In the genomic region with DNA sequence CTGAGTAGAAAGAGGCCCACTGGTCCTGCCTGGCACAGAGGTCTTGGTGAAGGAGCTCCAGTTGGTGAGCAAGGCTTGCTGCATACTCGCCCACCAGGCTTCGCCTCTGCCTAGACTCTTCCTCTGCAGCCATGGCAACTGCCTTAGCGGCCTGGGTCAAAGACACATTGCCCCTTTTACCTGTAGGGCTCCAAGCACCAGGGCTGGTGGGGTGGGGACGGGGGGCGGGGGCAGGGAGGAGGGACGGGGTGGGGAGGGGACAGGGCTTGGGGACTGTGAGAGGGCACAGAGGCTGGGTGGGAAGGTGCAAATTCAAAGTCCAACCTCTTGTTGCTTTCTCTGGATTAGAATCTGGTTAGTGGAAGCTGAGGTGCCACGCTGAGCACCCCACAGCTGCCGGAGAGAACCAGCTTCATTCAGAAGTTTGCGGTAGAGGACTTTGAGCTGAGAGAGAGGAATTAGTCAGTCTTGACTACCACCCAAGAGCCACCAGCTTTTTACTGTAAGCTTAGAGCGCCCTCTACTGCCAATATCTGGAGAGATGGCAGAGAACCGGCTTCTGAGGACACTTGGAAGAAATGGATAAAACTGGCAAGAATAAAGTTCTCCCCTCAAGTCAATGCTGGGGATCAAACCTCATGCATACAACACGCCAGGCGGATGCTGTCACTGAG, we compare ENCODE assay signal across 8 mouse cellular contexts. TPM values are rescaled to one million over a fixed set of nuclear protein-coding genes. Genes with fewer than 3 reads are reported as not detected.
DNase-seq lines count a peak whose midpoint lies in the region; ATAC-seq lines count a peak whose summit lies in the region.

No protein-coding gene starts in this region.

- peaks cover 4% of the 10 kb centered on the region; the same call in 1 of the 2 replicates for H3K4me1 ChIP-seq in intestine, embryonic 16.5 days (ENCODE audit: control insufficient read depth, insufficient read depth, low read length)
- peaks cover 4% of the 10 kb centered on the region; the same call in 1 of the 2 replicates for H3K4me1 ChIP-seq in midbrain, embryonic 12.5 days
- H3K4me1 ChIP-seq in stomach, embryonic 15.5 days, result no peaks in the 10 kb centered on the region

- H3K9me3 ChIP-seq in intestine, embryonic 16.5 days (ENCODE audit: control insufficient read depth, low read length), result no peaks in the 10 kb centered on the region
- H3K9me3 ChIP-seq in midbrain, embryonic 12.5 days, result no peaks in the 10 kb centered on the region
- no peaks in the 10 kb centered on the region for H3K9me3 ChIP-seq in stomach, embryonic 15.5 days

- no peak overlapping the region for H3K4me3 ChIP-seq in intestine, embryonic 16.5 days (ENCODE audit: low read length)
- no peak overlapping the region for H3K4me3 ChIP-seq in midbrain, embryonic 12.5 days
- no peak overlapping the region for H3K4me3 ChIP-seq in stomach, embryonic 15.5 days (replicated peaks)

- H3K9ac ChIP-seq in intestine, embryonic 16.5 days (ENCODE audit: low read depth, low read length), result no peak overlapping the region
- no peak overlapping the region for H3K9ac ChIP-seq in midbrain, embryonic 12.5 days (replicated peaks)
- no peak overlapping the region for H3K9ac ChIP-seq in stomach, embryonic 15.5 days

- WGBS in intestine, embryonic 16.5 days, result 19% methylated on average over 13 of the region's 13 CpGs
- WGBS in midbrain, embryonic 12.5 days, result 14% methylated on average over 13 of the region's 13 CpGs
- 16% methylated on average over 13 of the region's 13 CpGs for WGBS in stomach, embryonic 15.5 days

- 0 out of 2 replicates have a peak, but pooled peaks cover 2% of the 10 kb centered on the region for H3K27me3 ChIP-seq in intestine, embryonic 16.5 days (replicated peaks; ENCODE audit: control insufficient read depth, insufficient read depth, low read length)
- H3K27me3 ChIP-seq in midbrain, embryonic 12.5 days, result 0 out of 2 replicates have a peak, but pooled peaks cover 7% of the 10 kb centered on the region
- no peaks in the 10 kb centered on the region; the same call in 1 of the 2 replicates for H3K27me3 ChIP-seq in stomach, embryonic 15.5 days (replicated peaks)

- no peak overlapping the region for H3K27ac ChIP-seq in intestine, embryonic 16.5 days (ENCODE audit: low read length)
- H3K27ac ChIP-seq in midbrain, embryonic 12.5 days (replicated peaks), result no peak overlapping the region
- no peak overlapping the region for H3K27ac ChIP-seq in stomach, embryonic 15.5 days

- DNase-seq in urinary bladder, postnatal 25 days (ENCODE audit: low spot score), result peak; percentile 58
- no peak for DNase-seq in urinary bladder, postnatal 10 days (ENCODE audit: low spot score)
- peak; percentile 84 for DNase-seq in embryo, embryonic 10 days (ENCODE audit: low spot score)
- peak; percentile 45 for DNase-seq in gastrocnemius, postnatal 14 days
- peak; percentile 82 to 84 for DNase-seq in left cerebral cortex, postnatal 14 days (ENCODE audit: low spot score in 2 of 2)

- H3K36me3 ChIP-seq in intestine, embryonic 16.5 days (ENCODE audit: control insufficient read depth, insufficient read depth, low read length), result no peaks in the 10 kb centered on the region
- H3K36me3 ChIP-seq in midbrain, embryonic 12.5 days, result no peaks in the 10 kb centered on the region
- H3K36me3 ChIP-seq in stomach, embryonic 15.5 days, result no peaks in the 10 kb centered on the region

- intact Hi-C loops in gastrocnemius, postnatal 14 days (cut with DNase I; ENCODE audit: low total_unique reads), result loop anchor here (2.0 to 10.0 kb wide), 3 partner anchors 140 to 357 kb away; no protein-coding TSS in a partner anchor
- intact Hi-C loops in left cerebral cortex, postnatal 14 days (cut with DNase I), result loop anchor here (5.0 kb wide), 2 partner anchors 140 to 300 kb away; no protein-coding TSS in a partner anchor

- H3K4me2 ChIP-seq in intestine, embryonic 16.5 days (ENCODE audit: low read depth, low read length), result peak overlapping the region; percentile 35
- peak overlapping the region; percentile 33 for H3K4me2 ChIP-seq in midbrain, embryonic 12.5 days (replicated peaks)
- H3K4me2 ChIP-seq in stomach, embryonic 15.5 days, result peak overlapping the region; percentile 43

- peak; percentile 81 for ATAC-seq in intestine, embryonic 16.5 days
- peak; percentile 56; the same call in 1 of the 2 replicates for ATAC-seq in midbrain, embryonic 12.5 days (ENCODE audit: low FRiP score, low read depth)
- peak; percentile 37; the same call in 1 of the 2 replicates for ATAC-seq in stomach, embryonic 15.5 days (ENCODE audit: insufficient read depth, low FRiP score, low read depth)

RNA-seq across cellular contexts. Expression of a gene that starts 13.1 kb away (rescaled TPM):
- total RNA-seq in gastrocnemius, postnatal 14 days (2021), result not detected
- 0.01 TPM in 1 of 2 replicates, not detected in the other for polyA plus RNA-seq in intestine, embryonic 16.5 days (2015; fragmentation: Nextera tagmentation; extraction: Ambion mirVana)
- not detected for total RNA-seq in left cerebral cortex, postnatal 14 days (2021)
- not detected in 2 replicates for polyA plus RNA-seq in midbrain, embryonic 12.5 days (2016; fragmentation: Nextera tagmentation; extraction: Ambion mirVana)
- polyA plus RNA-seq in stomach, embryonic 15.5 days (2015; fragmentation: Nextera tagmentation; extraction: Ambion mirVana), result 0.04 and 0.05 TPM in 2 replicates

RNA-seq across cellular contexts. Expression of a gene that starts 50.3 kb away (rescaled TPM):
- not detected for total RNA-seq in gastrocnemius, postnatal 14 days (2021)
- not detected in 2 replicates for polyA plus RNA-seq in intestine, embryonic 16.5 days (2015; fragmentation: Nextera tagmentation; extraction: Ambion mirVana)
- not detected for total RNA-seq in left cerebral cortex, postnatal 14 days (2021)
- polyA plus RNA-seq in midbrain, embryonic 12.5 days (2016; fragmentation: Nextera tagmentation; extraction: Ambion mirVana), result 0.24 TPM in 1 of 2 replicates, not detected in the other
- polyA plus RNA-seq in stomach, embryonic 15.5 days (2015; fragmentation: Nextera tagmentation; extraction: Ambion mirVana), result not detected in 2 replicates
